Comparison of ENCODE assay signal across 15 mouse cellular contexts in genomic region chr9:75780558-75781276, GRCm38 (mm10). TPM values are rescaled to one million over a fixed set of nuclear protein-coding genes. Genes with fewer than 3 reads are reported as not detected.
A peak's percentile ranks its signal among the peaks of the same experiment; 100 is the strongest.
DNase-seq lines count a peak whose midpoint lies in the region; ATAC-seq and TF ChIP-seq lines count a peak whose summit lies in the region.
"Had no signal": no experiment of that assay in that cellular context is flagged by ENCODE, and none has a peak within 500 bp of the region (broad histone marks: within the 10 kb centered on the region; RNA-seq: fewer than 3 reads in every experiment).

No protein-coding gene starts in this region.

- H3K36me3 ChIP-seq in heart, embryonic 10.5 days: no peaks in the 10 kb centered on the region
- no peaks in the 10 kb centered on the region for H3K36me3 ChIP-seq in liver, adult 2 months (ENCODE audit: control insufficient read depth, insufficient read depth, low read length)
- no peaks in the 10 kb centered on the region for H3K36me3 ChIP-seq in liver, postnatal 0 days (replicated peaks; ENCODE audit: insufficient read depth, low read length)
- no peaks in the 10 kb centered on the region for H3K36me3 ChIP-seq in embryonic facial prominence, embryonic 14.5 days (ENCODE audit: control insufficient read depth, insufficient read depth, low read length)
- no peaks in the 10 kb centered on the region for H3K36me3 ChIP-seq in limb, embryonic 14.5 days (ENCODE audit: control insufficient read depth, insufficient read depth, low read length)
- H3K36me3 ChIP-seq: G1E; midbrain, embryonic 10.5 days had no signal

- WGBS in heart, embryonic 10.5 days: 19% methylated on average over 5 of the region's 5 CpGs
- 45% methylated on average over 5 of the region's 5 CpGs for WGBS in liver, adult 2 months
- 26% methylated on average over 5 of the region's 5 CpGs for WGBS in liver, postnatal 0 days (ENCODE audit: insufficient replicate concordance)
- 15% methylated on average over 5 of the region's 5 CpGs for WGBS in embryonic facial prominence, embryonic 14.5 days
- WGBS in limb, embryonic 14.5 days: 18% methylated on average over 5 of the region's 5 CpGs

- H3K9ac ChIP-seq in liver, adult 2 months (ENCODE audit: low read depth, low read length): no peak overlapping the region
- no peak overlapping the region for H3K9ac ChIP-seq in liver, postnatal 0 days (replicated peaks)
- 0 out of 2 replicates have a peak overlapping the region, but pooled peaks have one; percentile 19 for H3K9ac ChIP-seq in embryonic facial prominence, embryonic 14.5 days (ENCODE audit: low read depth, low read length)
- no peak overlapping the region for H3K9ac ChIP-seq in limb, embryonic 14.5 days (ENCODE audit: low read depth, low read length, severe bottlenecking)

- no peak overlapping the region for H3K4me2 ChIP-seq in liver, postnatal 0 days (ENCODE audit: low read depth, low read length)
- H3K4me2 ChIP-seq in embryonic facial prominence, embryonic 14.5 days (ENCODE audit: low read depth, low read length): peak overlapping the region; percentile 44
- H3K4me2 ChIP-seq in limb, embryonic 14.5 days (replicated peaks; ENCODE audit: low read depth, low read length, severe bottlenecking): peak overlapping the region; percentile 16

- H3K9me3 ChIP-seq in heart, embryonic 10.5 days: no peaks in the 10 kb centered on the region
- no peaks in the 10 kb centered on the region for H3K9me3 ChIP-seq in liver, postnatal 0 days (ENCODE audit: low read length)
- no peaks in the 10 kb centered on the region for H3K9me3 ChIP-seq in embryonic facial prominence, embryonic 14.5 days (ENCODE audit: control insufficient read depth, low read length)
- H3K9me3 ChIP-seq in limb, embryonic 14.5 days (ENCODE audit: control insufficient read depth, low read length): no peaks in the 10 kb centered on the region
- H3K9me3 ChIP-seq: G1E; midbrain, embryonic 10.5 days had no signal

- no peak for DNase-seq in heart, embryonic 10.5 days (ENCODE audit: low spot score)
- DNase-seq in heart, adult 9 months (ENCODE audit: low spot score in 2 of 2): no peak
- no peak for DNase-seq in liver, adult 2 months (ENCODE audit: extremely low read depth, low read depth, low spot score)
- no peak for DNase-seq in liver, postnatal 0 days
- DNase-seq in embryonic facial prominence, embryonic 14.5 days (ENCODE audit: low spot score): no peak
- no peak for DNase-seq in limb, embryonic 14.5 days (ENCODE audit: low spot score)
- DNase-seq: adrenal gland, postnatal 36 days; right cerebral cortex, adult 18-20 months had no signal

- H3K4me3 ChIP-seq in heart, embryonic 10.5 days: peak overlapping the region; percentile 20
- H3K4me3 ChIP-seq in liver, adult 2 months (ENCODE audit: insufficient read depth, low read depth, low read length): 0 out of 2 replicates have a peak overlapping the region, but pooled peaks have one; percentile 23
- H3K4me3 ChIP-seq in liver, postnatal 0 days (ENCODE audit: low read depth, low read length): no peak overlapping the region
- H3K4me3 ChIP-seq in embryonic facial prominence, embryonic 14.5 days (ENCODE audit: low read depth, low read length): peak overlapping the region; percentile 19
- H3K4me3 ChIP-seq in limb, embryonic 14.5 days (replicated peaks; ENCODE audit: low read length): 0 out of 2 replicates have a peak overlapping the region, but pooled peaks have one; percentile 6
- H3K4me3 ChIP-seq: erythroblast, embryonic 14.5 days; left cerebral cortex, adult 2 months; midbrain, embryonic 10.5 days had no signal

- TF ChIP-seq POLR2A in liver, adult 2 months (IDR thresholded peaks at IDR 0.05; ENCODE audit: extremely low read depth, insufficient read depth, low read length): no peak
- no peak for TF ChIP-seq POLR2A in limb, embryonic 14.5 days (IDR thresholded peaks at IDR 0.05; ENCODE audit: borderline replicate concordance, extremely low read depth, insufficient read depth, insufficient read length)

- no peak for TF ChIP-seq CTCF in liver, adult 2 months (IDR thresholded peaks at IDR 0.05; ENCODE audit: low read depth, low read length)
- TF ChIP-seq CTCF in liver, postnatal 0 days (IDR thresholded peaks at IDR 0.05; ENCODE audit: low read depth): no peak

- no peak for ATAC-seq in liver, postnatal 0 days
- no peak for ATAC-seq in embryonic facial prominence, embryonic 14.5 days (ENCODE audit: low read depth)
- ATAC-seq in limb, embryonic 14.5 days (ENCODE audit: low FRiP score, low read depth): no peak
- ATAC-seq in frontal cortex, adult (ENCODE audit: low TSS enrichment): no peak
- ATAC-seq: inflammation-experienced regulatory T-cells, adult 6 months had no signal

- no peaks in the 10 kb centered on the region for H3K79me2 ChIP-seq in liver, adult 2 months (ENCODE audit: control insufficient read depth, insufficient read depth, low read length)

- peaks cover 19% of the 10 kb centered on the region for H3K4me1 ChIP-seq in heart, embryonic 10.5 days
- no peaks in the 10 kb centered on the region for H3K4me1 ChIP-seq in liver, adult 2 months (ENCODE audit: control insufficient read depth, insufficient read depth, low read length)
- no peaks in the 10 kb centered on the region for H3K4me1 ChIP-seq in liver, postnatal 0 days (ENCODE audit: insufficient read depth)
- peaks cover 10% of the 10 kb centered on the region for H3K4me1 ChIP-seq in embryonic facial prominence, embryonic 14.5 days (ENCODE audit: control insufficient read depth, insufficient read depth, low read length)
- H3K4me1 ChIP-seq in limb, embryonic 14.5 days (ENCODE audit: control insufficient read depth, insufficient read depth, low read length): peaks cover 8% of the 10 kb centered on the region; the same call in 1 of the 2 replicates

- TF ChIP-seq EP300 in liver, postnatal 0 days (IDR thresholded peaks at IDR 0.05; ENCODE audit: low read depth): no peak

- peak overlapping the region; percentile 67 for H3K27ac ChIP-seq in heart, embryonic 10.5 days
- H3K27ac ChIP-seq in liver, adult 2 months (replicated peaks; ENCODE audit: insufficient read depth, low read depth, low read length): no peak overlapping the region
- no peak overlapping the region for H3K27ac ChIP-seq in liver, postnatal 0 days (ENCODE audit: low read depth)
- no peak overlapping the region for H3K27ac ChIP-seq in embryonic facial prominence, embryonic 14.5 days (replicated peaks; ENCODE audit: low read depth, low read length)
- H3K27ac ChIP-seq in limb, embryonic 14.5 days (replicated peaks; ENCODE audit: low read depth, low read length): no peak overlapping the region
- H3K27ac ChIP-seq: left cerebral cortex, adult 2 months; midbrain, embryonic 10.5 days had no signal

- no peaks in the 10 kb centered on the region for H3K27me3 ChIP-seq in heart, embryonic 10.5 days (ENCODE audit: insufficient read depth, poor library complexity, severe bottlenecking)
- no peaks in the 10 kb centered on the region for H3K27me3 ChIP-seq in liver, adult 2 months (ENCODE audit: control insufficient read depth, insufficient read depth, low read length)
- no peaks in the 10 kb centered on the region for H3K27me3 ChIP-seq in liver, postnatal 0 days (ENCODE audit: insufficient read depth, low read length)
- H3K27me3 ChIP-seq in embryonic facial prominence, embryonic 14.5 days (replicated peaks; ENCODE audit: control insufficient read depth, insufficient read depth, low read length): no peaks in the 10 kb centered on the region
- H3K27me3 ChIP-seq in limb, embryonic 14.5 days (ENCODE audit: control insufficient read depth, insufficient read depth, low read length): no peaks in the 10 kb centered on the region; the same call in 1 of the 2 replicates

RNA-seq across cellular contexts. Expression of gene Bmp5, which starts 5.6 kb away (rescaled TPM):
- 13.7 and 17.6 TPM in 2 replicates for polyA plus RNA-seq in heart, embryonic 10.5 days (2016; fragmentation: Nextera tagmentation; extraction: Ambion mirVana)
- total RNA-seq in liver, adult 2 months (2014; rRNA removed): 9.7 and 14.6 TPM in 2 replicates
- 1.2 and 1.7 TPM in 2 replicates for polyA plus RNA-seq in liver, adult 2 months (2012; rRNA removed)
- polyA plus RNA-seq in liver, postnatal 0 days (2015; fragmentation: Nextera tagmentation; extraction: Ambion mirVana): 2.4 and 3.0 TPM in 2 replicates
- 12.0 and 12.4 TPM in 2 replicates for polyA plus RNA-seq in embryonic facial prominence, embryonic 14.5 days (2014; fragmentation: Nextera tagmentation; extraction: Ambion mirVana)
- polyA plus RNA-seq in limb, embryonic 14.5 days (2012; rRNA removed): 12.3 and 12.8 TPM in 2 replicates
- polyA plus RNA-seq in limb, embryonic 14.5 days (2014; fragmentation: Nextera tagmentation; extraction: Ambion mirVana): 11.2 and 11.5 TPM in 2 replicates
- total RNA-seq: common myeloid progenitor, adult 5-6 weeks had no signal
- polyA plus RNA-seq: erythroblast, embryonic 14.5 days; G1E; inflammation-experienced regulatory T-cells, adult 6 months had no signal
